Mouse (Mus musculus): ENCODE measurements around the gene Adamts9.

The Adamts9 gene

DNA sequence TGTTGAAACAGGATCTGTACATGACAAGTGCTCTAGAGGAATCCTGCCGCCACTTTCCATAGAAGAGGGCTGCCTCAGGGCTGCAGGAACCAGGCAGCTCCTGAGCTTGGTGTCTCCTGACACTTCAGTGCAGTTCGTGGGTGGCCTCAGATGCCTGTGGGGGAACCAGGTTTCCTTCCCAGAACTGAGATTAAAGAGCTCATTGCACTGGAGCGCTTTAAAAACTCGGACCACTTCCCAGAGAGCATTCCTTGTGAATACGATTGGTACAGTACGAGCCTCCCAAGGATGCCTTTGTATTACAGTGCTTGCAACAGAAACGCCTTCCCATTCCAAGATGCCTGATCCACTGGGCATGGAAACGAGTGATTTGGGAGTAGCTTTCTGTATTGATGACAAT, 18.8 kb downstream of the Adamts9 start:
- no peak for DNase-seq (ENCODE audit: low spot score)

DNA sequence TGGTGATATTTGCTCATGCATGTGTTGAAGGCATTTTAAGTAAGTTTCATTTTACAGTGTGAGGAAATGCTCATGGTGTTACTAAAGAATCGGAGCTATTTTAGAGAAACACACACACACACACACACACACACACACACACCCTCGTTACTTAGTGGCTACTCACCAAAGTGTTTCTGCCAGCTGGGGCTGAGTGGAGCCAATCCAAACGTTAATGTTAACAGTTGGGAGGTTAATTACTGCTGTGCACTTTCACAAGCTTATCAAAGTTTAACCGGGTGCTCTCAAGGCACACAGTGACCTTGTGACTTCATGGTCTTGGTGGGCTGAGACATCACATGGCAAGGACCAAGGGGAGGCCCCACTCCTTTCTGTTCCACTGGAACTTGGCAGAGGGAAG, 21.4 kb downstream of the Adamts9 start:
- DNase-seq (ENCODE audit: low spot score) = no peak

DNA sequence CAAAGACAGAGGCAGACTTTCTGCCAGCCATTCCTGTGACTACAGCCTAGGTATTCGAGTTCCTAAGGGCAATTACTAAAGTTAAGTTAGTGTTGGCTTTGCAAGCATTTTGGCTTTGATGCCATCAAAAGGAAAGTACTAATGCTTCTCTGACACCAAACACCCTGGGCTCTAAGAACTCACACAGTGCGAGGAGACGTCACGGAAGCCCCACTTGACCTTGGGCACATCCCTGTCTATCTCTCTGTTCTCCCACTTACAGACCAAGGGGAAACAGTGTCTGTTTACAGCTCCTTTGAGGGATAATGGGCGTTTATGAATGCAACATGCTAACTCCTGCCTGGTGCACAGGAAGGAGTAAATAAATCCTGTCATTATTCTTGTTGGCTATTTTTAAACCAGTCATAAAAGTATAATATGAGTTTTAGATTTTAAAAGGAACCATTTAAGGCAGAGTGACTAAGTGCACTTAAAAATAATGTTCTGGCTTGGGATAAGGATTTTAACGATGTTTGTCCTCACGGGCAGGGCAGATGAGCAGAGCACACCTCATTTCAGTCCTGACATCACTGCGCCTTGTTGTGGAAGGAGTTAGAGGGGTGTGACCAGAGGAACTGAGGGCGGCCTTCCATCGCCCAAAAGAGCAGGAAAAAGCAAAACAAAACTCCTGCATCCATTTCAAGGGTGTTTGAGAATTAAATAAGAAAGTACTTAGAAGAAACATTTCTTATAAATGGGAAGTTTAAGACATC, 22.2 kb downstream of the Adamts9 start:
- no peak for DNase-seq (ENCODE audit: low spot score)

DNA sequence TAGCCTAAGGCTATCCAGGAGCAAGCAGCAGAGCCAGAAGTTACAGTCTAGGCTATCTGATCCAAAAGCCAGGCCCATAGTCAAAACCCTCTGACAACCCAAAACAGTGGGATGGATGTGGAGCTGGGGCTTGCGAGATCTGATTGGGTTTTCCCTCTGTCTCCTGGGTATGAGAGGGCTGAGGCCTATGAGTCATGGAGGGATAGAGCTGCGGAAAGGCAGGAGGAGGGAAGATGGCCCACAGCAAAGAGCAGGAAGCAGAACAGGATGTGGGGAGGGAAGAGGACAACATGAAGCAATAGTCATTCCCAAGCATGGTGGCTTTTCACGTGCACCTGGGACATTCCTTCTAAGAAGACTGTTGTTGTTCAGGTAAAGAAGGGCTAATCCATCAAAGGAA, 32.7 kb downstream of the Adamts9 start:
- DNase-seq (ENCODE audit: low spot score) = no peak

DNA sequence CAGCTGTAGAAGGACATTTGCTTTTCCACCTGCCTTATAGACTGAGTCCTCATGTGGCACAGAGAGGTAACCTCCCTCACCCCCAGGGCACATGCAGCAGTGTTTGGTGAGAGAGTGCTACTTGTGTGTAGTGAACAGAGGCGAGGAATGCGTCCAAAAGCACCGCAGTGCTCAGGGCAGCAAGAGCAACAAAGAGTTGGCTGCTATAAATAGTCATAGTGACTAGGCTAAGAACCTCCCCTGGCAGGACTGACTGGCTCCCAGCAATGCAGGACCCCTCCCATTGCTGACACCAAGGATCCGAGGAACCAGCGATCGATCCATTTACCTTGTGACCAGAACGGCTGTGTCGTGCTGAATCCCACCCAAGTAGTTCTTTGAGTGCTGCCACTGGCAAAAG, 33.9 kb downstream of the Adamts9 start:
- no peak for DNase-seq (ENCODE audit: low spot score)

- no peak for DNase-seq (ENCODE audit: low spot score)
These were observed 37.4 kb downstream of the Adamts9 start for GRCm38 (mm10) chr6:92905922-92906321.

DNA sequence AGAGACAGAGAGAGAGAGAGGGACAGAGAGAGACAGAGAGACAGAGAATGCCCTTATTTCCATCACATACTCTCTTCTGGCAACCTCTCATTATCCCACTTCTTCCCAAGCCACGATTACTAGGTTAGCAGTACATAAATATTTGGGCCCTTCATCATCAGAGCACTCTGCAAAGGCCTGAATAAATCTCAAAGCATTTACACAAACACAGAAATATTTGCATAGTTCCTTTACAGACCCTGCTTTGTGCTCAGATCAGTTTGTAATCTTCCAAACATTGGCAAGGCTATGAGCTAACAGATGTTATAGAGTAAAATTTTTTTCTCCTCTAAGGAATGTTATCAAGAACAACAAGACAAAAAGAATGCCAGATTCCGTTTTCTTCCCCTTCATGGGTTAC, 38.8 kb downstream of the Adamts9 start:
- DNase-seq (ENCODE audit: low spot score) = no peak

DNA sequence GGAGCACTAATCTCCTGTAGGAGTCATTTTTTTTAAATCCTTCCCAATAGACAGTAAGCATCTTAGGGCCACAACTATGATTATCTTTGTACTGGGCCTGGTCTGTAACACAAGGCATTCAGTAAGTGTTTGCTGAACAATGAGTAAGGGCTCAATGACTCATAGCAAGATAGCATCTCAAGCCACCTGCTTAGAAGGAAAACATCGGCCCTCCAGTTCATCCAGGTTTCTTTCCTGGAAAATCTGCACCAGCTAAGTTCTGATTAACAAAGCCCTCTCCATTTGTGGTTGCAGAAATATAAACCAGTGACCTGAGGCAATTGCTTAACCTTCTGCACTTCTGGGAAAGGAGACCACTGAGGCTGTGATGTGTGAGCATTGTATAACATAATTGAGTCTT, 39.3 kb downstream of the Adamts9 start:
- no peak for DNase-seq (ENCODE audit: low spot score)

GRCm38 (mm10) chr6:92891535-92891934, 51.8 kb downstream of the Adamts9 start:
- DNase-seq (ENCODE audit: low spot score) = no peak

DNA sequence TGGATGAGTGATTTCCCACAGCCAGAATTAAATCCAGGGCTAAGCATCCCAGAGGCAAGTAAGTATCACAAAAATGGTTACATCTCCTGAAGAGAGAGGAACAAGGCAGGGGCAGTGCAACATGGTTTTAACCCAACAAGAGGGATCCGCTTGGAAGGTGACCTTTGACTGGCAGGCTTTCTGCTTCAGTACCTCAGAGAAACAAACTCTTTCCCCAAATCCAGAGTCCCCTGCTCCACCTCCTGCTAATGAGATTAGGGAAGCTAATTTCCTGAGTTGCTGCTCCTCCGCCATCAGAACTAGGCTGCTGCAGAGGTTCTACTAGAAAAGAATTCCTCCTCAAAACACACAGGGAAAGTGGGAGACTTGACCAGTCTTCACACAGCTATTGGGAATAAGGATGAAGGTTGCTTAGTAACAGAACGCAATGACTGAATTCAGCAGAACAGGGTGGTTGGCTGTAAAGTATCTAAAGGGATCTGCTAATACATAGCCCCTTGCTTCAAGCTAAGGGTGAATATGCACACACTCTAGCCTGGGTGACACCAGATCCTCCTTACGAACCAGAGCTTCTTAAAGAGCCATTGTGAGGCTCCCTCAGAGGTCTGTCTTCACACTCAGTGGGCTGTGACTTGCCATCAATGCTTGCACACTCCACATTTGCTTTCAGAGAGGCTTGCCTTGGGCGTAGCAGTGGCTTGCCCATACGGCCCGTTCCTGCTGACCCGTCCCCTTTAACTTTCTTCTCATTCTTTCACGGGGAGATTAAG, 60.0 kb downstream of the Adamts9 start:
- no peak for DNase-seq (ENCODE audit: low spot score)

- DNase-seq (ENCODE audit: low spot score) = no peak
These were observed 60.8 kb downstream of the Adamts9 start for GRCm38 (mm10) chr6:92882446-92882845.

DNA sequence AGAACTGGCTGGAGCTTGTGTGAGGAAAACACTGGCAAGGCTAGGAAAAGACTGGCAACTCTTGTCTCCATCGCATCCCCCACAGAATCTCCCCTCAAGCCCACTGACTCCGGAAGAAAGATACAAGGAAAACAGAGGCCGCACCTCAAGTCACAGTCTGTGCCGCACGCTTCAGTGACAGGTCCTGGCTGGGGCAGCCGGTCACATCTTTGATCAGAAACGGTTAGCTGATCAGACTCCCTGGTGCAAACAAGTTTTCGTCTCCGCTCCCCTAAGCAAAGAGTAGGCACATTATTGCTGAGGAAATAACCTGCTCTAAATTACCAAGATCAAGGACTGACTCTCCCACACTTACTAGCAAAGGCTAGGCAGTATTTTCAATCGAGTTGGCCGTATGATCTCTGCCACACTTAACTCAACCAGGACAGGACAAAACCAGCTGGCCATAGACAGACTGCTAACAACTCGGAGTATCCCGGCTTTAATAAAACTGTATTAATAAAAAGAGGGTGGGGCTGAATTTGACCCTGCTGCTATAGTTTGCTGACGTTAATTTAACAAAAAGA, 63.5 kb downstream of the Adamts9 start:
- DNase-seq (ENCODE audit: low spot score) = no peak

GRCm38 (mm10) chr6:92878771-92879170, 64.5 kb downstream of the Adamts9 start:
- DNase-seq (ENCODE audit: low spot score) = no peak

GRCm38 (mm10) chr6:92877236-92877635, 66.1 kb downstream of the Adamts9 start:
- DNase-seq (ENCODE audit: low spot score) = no peak

DNA sequence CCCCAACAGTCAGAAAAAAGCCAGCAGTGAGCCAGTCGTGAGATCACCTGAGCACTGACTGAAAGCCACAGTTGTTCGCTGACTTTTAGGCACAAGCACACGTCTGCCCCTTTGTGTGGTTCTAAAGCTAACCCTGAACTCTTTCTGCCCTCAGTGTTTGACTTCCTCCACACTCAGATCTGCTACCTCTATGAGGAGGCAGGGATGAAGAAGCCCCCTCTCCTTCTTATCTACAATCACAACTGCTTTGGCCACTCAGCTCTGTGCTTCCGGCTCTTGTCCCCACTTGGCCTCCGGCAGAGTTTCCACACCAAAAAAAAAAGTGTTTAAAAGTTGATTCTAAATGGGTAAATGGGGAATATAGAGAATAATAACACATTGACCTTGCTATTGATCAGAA, 67.2 kb downstream of the Adamts9 start:
- no peak for DNase-seq (ENCODE audit: low spot score)

- DNase-seq (ENCODE audit: low spot score) = no peak
These were observed 68.0 kb downstream of the Adamts9 start for GRCm38 (mm10) chr6:92875340-92875739.

DNA sequence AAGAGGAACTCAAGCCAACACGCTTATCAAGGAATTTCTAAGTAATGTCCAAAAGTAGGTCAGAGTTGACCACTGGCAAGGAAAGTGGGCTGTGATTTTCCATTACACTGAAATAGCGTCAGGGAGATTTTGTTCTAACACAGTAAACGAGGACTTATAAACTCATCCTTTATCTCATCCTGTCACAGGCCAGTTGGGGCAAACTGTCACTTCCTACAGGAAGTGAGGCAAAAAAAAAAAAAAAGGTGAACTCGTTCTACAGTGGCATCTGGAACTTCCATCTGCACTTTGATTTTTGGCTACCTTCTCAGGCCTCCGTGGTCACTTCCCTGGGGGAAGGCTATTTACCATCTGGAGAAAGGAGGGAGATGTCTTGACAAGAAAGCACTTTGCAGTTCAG, 68.4 kb downstream of the Adamts9 start:
- DNase-seq (ENCODE audit: low spot score) = no peak

DNA sequence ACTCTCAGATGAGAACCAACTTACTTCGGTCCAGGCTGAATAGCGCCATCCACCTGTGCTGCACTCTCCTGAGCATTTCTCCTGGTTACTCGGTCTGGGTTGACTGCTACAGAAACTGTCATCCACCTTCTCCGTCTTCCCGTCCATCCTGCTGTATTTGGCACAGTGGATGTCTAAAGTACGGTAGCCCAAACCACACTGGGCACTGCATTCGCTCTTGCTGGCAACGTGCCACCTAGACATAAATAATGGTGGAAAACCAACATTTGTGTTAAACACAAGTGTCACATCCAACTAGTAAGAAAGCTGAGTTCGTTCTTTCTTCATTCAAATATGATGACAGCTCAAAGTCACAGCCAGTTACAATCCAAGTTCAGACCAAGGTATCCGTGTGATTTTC, 70.5 kb downstream of the Adamts9 start:
- no peak for DNase-seq (ENCODE audit: low spot score)

DNA sequence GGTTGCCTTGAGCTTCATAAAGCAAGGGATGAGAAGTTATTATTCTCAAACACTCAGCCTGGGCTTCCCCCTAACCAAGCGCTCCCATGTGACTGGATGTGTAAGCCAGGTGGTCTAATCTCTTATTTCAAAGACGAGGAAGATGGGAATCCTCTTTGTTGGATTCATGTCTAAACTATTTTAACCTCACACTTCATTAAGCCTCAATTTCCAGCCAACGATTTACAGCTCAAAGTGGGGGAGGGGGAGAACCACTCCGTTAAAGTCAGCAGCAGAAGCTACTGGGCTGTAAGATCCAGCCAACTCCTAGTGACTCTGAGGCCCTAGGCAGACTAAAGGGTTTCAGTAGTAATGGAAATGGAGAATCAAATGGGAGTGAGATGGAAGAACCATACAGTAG, 71.5 kb downstream of the Adamts9 start:
- no peak for DNase-seq (ENCODE audit: low spot score)

DNA sequence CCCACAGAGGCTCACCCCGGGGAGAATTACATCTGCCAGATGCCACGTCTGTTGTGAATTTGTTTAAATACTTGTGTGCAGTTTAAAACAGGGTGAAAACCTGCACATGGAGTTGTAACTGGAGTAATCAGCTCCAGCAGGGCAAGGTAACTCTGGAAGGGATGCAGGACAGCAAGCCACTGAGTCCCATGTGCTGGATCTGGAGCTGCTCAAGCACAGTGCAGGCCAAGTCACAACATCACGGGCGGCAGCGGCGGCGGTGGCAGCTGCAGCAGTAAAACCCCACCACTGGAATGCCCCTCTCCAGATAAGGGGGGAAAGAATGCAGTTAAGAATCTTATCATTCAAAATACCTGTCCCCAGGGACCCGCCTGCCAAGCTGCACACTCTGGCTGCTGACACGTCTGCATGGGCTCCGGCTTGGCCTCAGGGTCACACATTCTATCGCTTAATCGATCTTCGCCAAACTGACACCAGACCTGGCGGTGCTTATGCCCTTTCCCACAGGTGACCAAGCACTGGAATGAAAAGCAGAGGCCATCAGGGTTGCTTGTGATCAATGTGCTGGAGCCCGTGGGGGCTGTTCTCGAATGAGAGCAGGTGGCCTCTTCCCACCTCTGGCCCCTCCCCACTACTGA, 73.6 kb downstream of the Adamts9 start:
- no peak for DNase-seq (ENCODE audit: low spot score)

- no peak for DNase-seq (ENCODE audit: low spot score)
These were observed 74.2 kb downstream of the Adamts9 start, which contains the start of gene Gm15737 for GRCm38 (mm10) chr6:92869089-92869581. Gene Gm15737 (plus strand): TSS chr6:92869357.

DNA sequence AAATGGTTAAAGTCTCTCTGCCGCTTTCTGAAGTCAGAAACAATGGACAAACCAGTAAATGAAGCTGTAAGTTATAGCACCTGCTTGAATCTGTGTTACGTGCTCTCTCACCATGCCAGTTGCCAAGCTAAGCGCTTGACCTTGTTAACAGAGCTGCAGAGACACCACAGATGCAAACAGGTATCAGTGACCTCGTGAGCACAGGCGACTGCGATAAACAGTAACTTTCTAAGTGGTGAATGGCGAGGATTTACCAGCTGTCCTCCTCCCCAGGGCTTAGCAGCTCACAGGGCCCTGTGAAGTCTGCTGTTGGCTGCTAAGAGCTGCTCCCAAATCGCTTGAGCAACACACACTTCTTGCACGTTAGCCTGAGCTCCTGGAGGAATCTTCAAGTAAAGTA, 80.7 kb downstream of the Adamts9 start:
- DNase-seq (ENCODE audit: low spot score) = no peak

Measured in T-cell, adult 2 months (primary cell).